Mouse (Mus musculus): ENCODE data around the gene Prdm9.
"Not testable (repeated sequence)": the region's sequence is repeated elsewhere in the genome, so short reads cannot be mapped to it uniquely, and the experiment has no call there.

Prdm9 gene

GRCm38 (mm10) chr17:15564014-15564927 is at the start of gene Prdm9:
Prdm9 (minus strand) TSS chr17:15564354.
- DNase-seq = peak; percentile 99

- DNase-seq = no peak
Observed at GRCm38 (mm10) chr17:15599496-15599895, 35.3 kb upstream of the Prdm9 start.

GRCm38 (mm10) chr17:15591216-15591881 is 27.2 kb upstream of the Prdm9 start:
- no peak for DNase-seq

GRCm38 (mm10) chr17:15588116-15588515 is 24.0 kb upstream of the Prdm9 start:
- no peak for DNase-seq

- DNase-seq = no peak
Observed at GRCm38 (mm10) chr17:15585691-15586090, 21.5 kb upstream of the Prdm9 start.

- no peak for DNase-seq
Observed at GRCm38 (mm10) chr17:15583071-15583470, 18.9 kb upstream of the Prdm9 start.

- DNase-seq = no peak
Observed at GRCm38 (mm10) chr17:15580072-15580447, 15.9 kb upstream of the Prdm9 start.

- no peak for DNase-seq
Observed at GRCm38 (mm10) chr17:15579410-15580071, 15.4 kb upstream of the Prdm9 start.

GRCm38 (mm10) chr17:15577291-15577694 is 13.1 kb upstream of the Prdm9 start:
- peak; percentile 12 for DNase-seq

- no peak for DNase-seq
Observed at GRCm38 (mm10) chr17:15575056-15575455, 10.9 kb upstream of the Prdm9 start.

- DNase-seq = no peak
Observed at GRCm38 (mm10) chr17:15566908-15567307, 2.8 kb upstream of the Prdm9 start.

GRCm38 (mm10) chr17:15564928-15565300 is 760 bp upstream of the Prdm9 start:
- DNase-seq = peak; percentile 16

GRCm38 (mm10) chr17:15559946-15560345 is 4.2 kb downstream of the Prdm9 start:
- no peak for DNase-seq

- no peak for DNase-seq
Observed at GRCm38 (mm10) chr17:15549713-15550112, 14.4 kb downstream of the Prdm9 start.

GRCm38 (mm10) chr17:15546440-15546839 is 17.7 kb downstream of the Prdm9 start:
- DNase-seq = no peak

GRCm38 (mm10) chr17:15543868-15544267 is 20.3 kb downstream of the Prdm9 start:
- DNase-seq = not testable (repeated sequence)

GRCm38 (mm10) chr17:15540309-15540708 is 23.8 kb downstream of the Prdm9 start:
- DNase-seq = no peak

GRCm38 (mm10) chr17:15536457-15536904 is 27.7 kb downstream of the Prdm9 start:
- no peak for DNase-seq

GRCm38 (mm10) chr17:15535943-15536342 is 28.2 kb downstream of the Prdm9 start:
- no peak for DNase-seq

GRCm38 (mm10) chr17:15535162-15535800 is 28.9 kb downstream of the Prdm9 start:
- no peak for DNase-seq

- no peak for DNase-seq
Observed at GRCm38 (mm10) chr17:15530141-15530540, 34.0 kb downstream of the Prdm9 start.

- DNase-seq = no peak
Observed at GRCm38 (mm10) chr17:15528887-15529286, 35.3 kb downstream of the Prdm9 start.

GRCm38 (mm10) chr17:15527811-15528136 is 36.4 kb downstream of the Prdm9 start:
- no peak for DNase-seq
